Mouse (Mus musculus) limb, embryonic 14.5 days (tissue): ENCODE results near the gene Nav2. TPM values are rescaled to one million over a fixed set of nuclear protein-coding genes. Genes with fewer than 3 reads are reported as not detected.

Experiments
- ATAC-seq: fragments of 200-750 bp; cut with Nextera tagmentation; 2 replicates; pipeline ENCODE4 v1.8.0; 2017; ENCODE audit warnings: low read depth, moderate number of reproducible peaks, moderate TSS enrichment; ENCODE audit not compliant: low FRiP score
- DNase-seq: peaks from one replicate; pipeline ENCODE4 v3.0.0-alpha.2; 2015; ENCODE audit warnings: low spot score
- H3K27ac ChIP-seq: fragments of 300-500 bp; sonication (generic); replicated peaks from 2 replicates; pipeline ENCODE4 v1.5.1; 2014; ENCODE audit warnings: low read depth, mild to moderate bottlenecking, low read length, moderate library complexity, mixed read lengths
- H3K27me3 ChIP-seq: fragments of 300-500 bp; sonication (generic); 2 replicates; pipeline ENCODE4 v1.6.1; 2014; ENCODE audit warnings: low read length, mixed read lengths; ENCODE audit not compliant: control insufficient read depth, insufficient read depth
- H3K36me3 ChIP-seq: fragments of 300-500 bp; sonication (generic); 2 replicates; pipeline ENCODE4 v1.6.1; 2014; ENCODE audit warnings: mild to moderate bottlenecking, low read length, moderate library complexity, mixed read lengths; ENCODE audit not compliant: control insufficient read depth, insufficient read depth
- H3K4me1 ChIP-seq: fragments of 300-500 bp; sonication (generic); 2 replicates; pipeline ENCODE4 v1.6.1; 2014; ENCODE audit warnings: antibody characterized with exemption, low read length, mixed read lengths; ENCODE audit not compliant: control insufficient read depth, insufficient read depth
- H3K4me2 ChIP-seq: fragments of 300-500 bp; sonication (generic); replicated peaks from 2 replicates; pipeline ENCODE4 v1.6.1; 2014; ENCODE audit warnings: low read depth, mild to moderate bottlenecking, low read length, moderate library complexity; ENCODE audit not compliant: severe bottlenecking
- H3K4me3 ChIP-seq: fragments of 300-500 bp; sonication (generic); replicated peaks from 2 replicates; pipeline ENCODE4 v1.5.1; 2014; ENCODE audit warnings: low read length
- H3K9ac ChIP-seq: fragments of 300-500 bp; sonication (generic); 2 replicates; pipeline ENCODE4 v1.6.1; 2014; ENCODE audit warnings: mild to moderate bottlenecking, low read depth, low read length, moderate library complexity; ENCODE audit not compliant: severe bottlenecking
- H3K9me3 ChIP-seq: fragments of 300-500 bp; sonication (generic); 2 replicates; pipeline ENCODE4 v1.6.1; 2016; ENCODE audit warnings: low read length; ENCODE audit not compliant: control insufficient read depth
- POLR2A ChIP-seq: fragments of 200-500 bp; IDR thresholded peaks from 2 replicates; pipeline ENCODE4 v1.8.0; 2012; ENCODE audit warnings: inconsistent platforms, mild to moderate bottlenecking, moderate library complexity, borderline replicate concordance; ENCODE audit not compliant: insufficient read depth, insufficient read length; ENCODE audit errors: extremely low read depth
- WGBS: fragments of 180-500 bp; shearing (Covaris S2); extraction: QIAGEN DNeasy Blood & Tissue Kit; methylation state at CpG from one replicate; pipeline ENCODE4 v1.1.7; 2014; 5-methylcytosine and 5-hydroxymethylcytosine counted together
- polyA plus RNA-seq, 2 experiments: library from polyadenylated mRNA; depleted of rRNA in 1 of 2; stranded (reverse) in 1 of 2; unstranded in 1 of 2; fragments of >200 nt; fragmentation: Nextera tagmentation in 1 of 2; extraction: Ambion mirVana in 1 of 2; gene quantifications; 2 replicates each; pipeline versions ENCODE4 v1.2.1 to v1.2.3; 2012 to 2014

The Nav2 gene
- polyA plus RNA-seq, 2 experiments = 15.8 to 16.8 TPM

GRCm38 (mm10) chr7:49075333-49075934, 166.9 kb downstream of the Nav2 start:
- Histone ChIP-seq H3K9ac (no peak overlapping the region), H3K9me3 (no peaks in the 10 kb centered on the region), H3K4me3 (no peak overlapping the region), H3K36me3 (no peaks in the 10 kb centered on the region), H3K27ac (no peak overlapping the region), H3K4me2 (no peak overlapping the region), H3K27me3 (no peaks in the 10 kb centered on the region), H3K4me1 (no peaks in the 10 kb centered on the region)
- ATAC-seq = no peak
- no peak for DNase-seq
- TF ChIP-seq POLR2A = no peak
- 36% methylated on average over 10 of the region's 10 CpGs for WGBS

GRCm38 (mm10) chr7:49076283-49076694, 167.8 kb downstream of the Nav2 start:
- Histone ChIP-seq H3K4me2 (no peak overlapping the region), H3K9me3 (no peaks in the 10 kb centered on the region), H3K4me3 (no peak overlapping the region), H3K27me3 (no peaks in the 10 kb centered on the region), H3K4me1 (no peaks in the 10 kb centered on the region), H3K27ac (no peak overlapping the region), H3K36me3 (no peaks in the 10 kb centered on the region), H3K9ac (no peak overlapping the region)
- 53% methylated on average over 8 of the region's 8 CpGs for WGBS
- ATAC-seq (no peak), DNase-seq (no peak)
- no peak for TF ChIP-seq POLR2A

GRCm38 (mm10) chr7:49078930-49079329, 170.4 kb downstream of the Nav2 start:
- TF ChIP-seq POLR2A = no peak
- Histone ChIP-seq H3K27me3 (no peaks in the 10 kb centered on the region), H3K9ac (no peak overlapping the region), H3K4me2 (no peak overlapping the region), H3K4me1 (no peaks in the 10 kb centered on the region), H3K36me3 (no peaks in the 10 kb centered on the region), H3K9me3 (no peaks in the 10 kb centered on the region), H3K4me3 (no peak overlapping the region), H3K27ac (no peak overlapping the region)
- ATAC-seq (no peak), DNase-seq (no peak)
- 74% methylated on average over 5 of the region's 5 CpGs for WGBS

- WGBS = 44% methylated on average over 4 of the region's 4 CpGs
- DNase-seq (no peak), ATAC-seq (no peak)
- Histone ChIP-seq H3K27ac (no peak overlapping the region), H3K36me3 (no peaks in the 10 kb centered on the region), H3K4me1 (no peaks in the 10 kb centered on the region), H3K4me2 (no peak overlapping the region), H3K9ac (no peak overlapping the region), H3K27me3 (no peaks in the 10 kb centered on the region), H3K9me3 (no peaks in the 10 kb centered on the region), H3K4me3 (no peak overlapping the region)
- no peak for TF ChIP-seq POLR2A
These were observed 174.2 kb downstream of the Nav2 start for GRCm38 (mm10) chr7:49082585-49083165.

- no peak for TF ChIP-seq POLR2A
- ATAC-seq = no peak
- no peaks in the 10 kb centered on the region for H3K36me3 ChIP-seq
- H3K4me1 ChIP-seq = no peaks in the 10 kb centered on the region
- 55% methylated on average over 8 of the region's 8 CpGs for WGBS
- DNase-seq = no peak
- H3K9me3 ChIP-seq = no peaks in the 10 kb centered on the region
- no peak overlapping the region for H3K9ac ChIP-seq
- H3K27me3 ChIP-seq = no peaks in the 10 kb centered on the region
- H3K4me3 ChIP-seq = no peak overlapping the region
- H3K4me2 ChIP-seq = no peak overlapping the region
- no peak overlapping the region for H3K27ac ChIP-seq
These were observed 176.3 kb downstream of the Nav2 start for GRCm38 (mm10) chr7:49084768-49085167.
